Mouse (Mus musculus) B cell, adult 2 months (primary cell): ENCODE data around the gene Hdac10.

Experiments used
- DNase-seq, 2 experiments: peaks; one replicate each; pipeline ENCODE4 v3.0.0; 2022

Gene Hdac10

GRCm38 (mm10) chr15:89123595-89123994 is 4.9 kb downstream of the Hdac10 start:
- no peak for DNase-seq

GRCm38 (mm10) chr15:89122649-89123366 is 5.7 kb downstream of the Hdac10 start, which contains the start of gene Tubgcp6:
Gene Tubgcp6, minus strand, starts transcription at chr15:89123112.
- peak; percentile 97 to 98 for DNase-seq

- DNase-seq, result peak; percentile 65 to 70
Observed at GRCm38 (mm10) chr15:89118007-89118406, 10.5 kb downstream of the Hdac10 start.

- DNase-seq, result no peak
Observed at GRCm38 (mm10) chr15:89110147-89110546, 18.4 kb downstream of the Hdac10 start.

- no peak for DNase-seq
Observed at GRCm38 (mm10) chr15:89106976-89107375, 21.5 kb downstream of the Hdac10 start.

GRCm38 (mm10) chr15:89106073-89106472 is 22.4 kb downstream of the Hdac10 start:
- DNase-seq, result no peak

- no peak for DNase-seq
Observed at GRCm38 (mm10) chr15:89104425-89104824, 24.1 kb downstream of the Hdac10 start.

GRCm38 (mm10) chr15:89103921-89104320 is 24.6 kb downstream of the Hdac10 start:
- DNase-seq, result no peak

GRCm38 (mm10) chr15:89102646-89103045 is 25.9 kb downstream of the Hdac10 start:
- no peak for DNase-seq

- no peak for DNase-seq
Observed at GRCm38 (mm10) chr15:89100823-89101222, 27.7 kb downstream of the Hdac10 start.

- DNase-seq, result no peak
Observed at GRCm38 (mm10) chr15:89098616-89099015, 29.9 kb downstream of the Hdac10 start.

GRCm38 (mm10) chr15:89097450-89097849 is 31.1 kb downstream of the Hdac10 start:
- no peak for DNase-seq

GRCm38 (mm10) chr15:89092181-89092580 is 36.3 kb downstream of the Hdac10 start:
- no peak for DNase-seq

- no peak for DNase-seq
Observed at GRCm38 (mm10) chr15:89090662-89091061, 37.8 kb downstream of the Hdac10 start.

- peak; percentile 21 to 31 for DNase-seq
Observed at GRCm38 (mm10) chr15:89089248-89090051, 39.0 kb downstream of the Hdac10 start.

- DNase-seq, result peak; percentile 76 to 78
Observed at GRCm38 (mm10) chr15:89088607-89089247, 39.8 kb downstream of the Hdac10 start, which contains the start of gene Selenoo. Gene Selenoo, plus strand, starts transcription at chr15:89089084.

GRCm38 (mm10) chr15:89084826-89085225 is 43.7 kb downstream of the Hdac10 start:
- no peak for DNase-seq

GRCm38 (mm10) chr15:89083906-89084305 is 44.6 kb downstream of the Hdac10 start:
- DNase-seq, result no peak

GRCm38 (mm10) chr15:89078208-89078836 is 50.2 kb downstream of the Hdac10 start:
- peak; percentile 84 for DNase-seq

GRCm38 (mm10) chr15:89076156-89076731 is 52.3 kb downstream of the Hdac10 start:
- DNase-seq, result peak; percentile 40 to 42

GRCm38 (mm10) chr15:89075478-89076147 is 52.9 kb downstream of the Hdac10 start:
- DNase-seq, result peak; percentile 88 to 89
